Mouse (Mus musculus) E14TG2a.4 (cell line): ENCODE data around the gene Olfr33.

ENCODE experiments used
- CTCF ChIP-seq: conservative IDR thresholded peaks from 2 replicates; pipeline ENCODE4 v1.5.1; 2014; ENCODE audit warnings: low read length
- NANOG ChIP-seq: IDR thresholded peaks from 2 replicates; pipeline ENCODE4 v1.6.1; 2014; ENCODE audit warnings: borderline replicate concordance, low read length, mixed read lengths
- POU5F1 ChIP-seq: IDR thresholded peaks from 2 replicates; pipeline ENCODE4 v1.6.1; 2014; ENCODE audit warnings: low read length, borderline replicate concordance

- TF ChIP-seq CTCF (no peak), POU5F1 (no peak), NANOG (no peak)
Measured at GRCm38 (mm10) chr7:102686944-102687501, 31.8 kb downstream of the Olfr33 start, which contains the start of gene Trim68.
